Mouse (Mus musculus) myocyte (in vitro differentiated cells): ENCODE data around the gene Actl11.

Source experiments
- REST ChIP-seq: IDR thresholded peaks from one replicate; pipeline ENCODE4 v1.6.1; 2011; ENCODE audit warnings: mild to moderate bottlenecking, control low read depth, moderate library complexity; ENCODE audit not compliant: insufficient read depth, insufficient read length
- USF1 ChIP-seq: IDR thresholded peaks from one replicate; pipeline ENCODE4 v1.6.1; 2011; ENCODE audit warnings: low read depth, mild to moderate bottlenecking, control low read depth, moderate library complexity

GRCm38 (mm10) chr9:107936215-107936822 is 8.1 kb downstream of the Actl11 start:
- TF ChIP-seq USF1 (no peak), REST (no peak)
